Mouse (Mus musculus) heart, embryonic 13.5 days (tissue): ENCODE measurements at regions not wholly inside any gene's neighbourhood (a gene's known extent, or its start where the extent isn't known, plus 50 kb on each side); places are given as distances from the start of the nearest gene placed in this dataset.

Experiments
- ATAC-seq: fragments of 200-750 bp; cut with Nextera tagmentation; 2 replicates; pipeline ENCODE4 v1.8.0; 2017; ENCODE audit warnings: moderate TSS enrichment; ENCODE audit not compliant: insufficient number of reproducible peaks, low FRiP score, low TSS enrichment; ENCODE audit errors: extremely low read depth
- H3K27ac ChIP-seq: fragments of 300-500 bp; sonication (generic); replicated peaks from 2 replicates; pipeline ENCODE4 v1.5.1; 2015; ENCODE audit warnings: moderate library complexity, mild to moderate bottlenecking, inconsistent platforms
- H3K27me3 ChIP-seq: fragments of 300-500 bp; sonication (generic); replicated peaks from 2 replicates; pipeline ENCODE4 v1.6.1; 2015; ENCODE audit warnings: mild to moderate bottlenecking, inconsistent platforms
- H3K36me3 ChIP-seq: fragments of 300-500 bp; sonication (generic); 2 replicates; pipeline ENCODE4 v1.6.1; 2015; ENCODE audit warnings: mild to moderate bottlenecking, inconsistent platforms
- H3K4me1 ChIP-seq: fragments of 300-500 bp; sonication (generic); 2 replicates; pipeline ENCODE4 v1.6.1; 2015; ENCODE audit warnings: inconsistent platforms
- H3K4me2 ChIP-seq: fragments of 300-500 bp; sonication (generic); 2 replicates; pipeline ENCODE4 v1.6.1; 2015; ENCODE audit warnings: inconsistent platforms, mild to moderate bottlenecking, moderate library complexity
- H3K4me3 ChIP-seq: fragments of 300-500 bp; sonication (generic); 2 replicates; pipeline ENCODE4 v1.5.1; 2015; ENCODE audit warnings: moderate library complexity, mild to moderate bottlenecking, inconsistent platforms
- H3K9ac ChIP-seq: fragments of 300-500 bp; sonication (generic); 2 replicates; pipeline ENCODE4 v1.6.1; 2015; ENCODE audit warnings: inconsistent platforms, mild to moderate bottlenecking, moderate library complexity
- H3K9me3 ChIP-seq: fragments of 300-500 bp; sonication (generic); 2 replicates; pipeline ENCODE4 v1.6.1; 2016; ENCODE audit warnings: inconsistent platforms
- WGBS: fragments of 180-500 bp; shearing (Covaris S2); methylation state at CpG from one replicate; pipeline ENCODE4 v1.1.7; 2015; ENCODE audit warnings: mixed read lengths; 5-methylcytosine and 5-hydroxymethylcytosine counted together

DNA sequence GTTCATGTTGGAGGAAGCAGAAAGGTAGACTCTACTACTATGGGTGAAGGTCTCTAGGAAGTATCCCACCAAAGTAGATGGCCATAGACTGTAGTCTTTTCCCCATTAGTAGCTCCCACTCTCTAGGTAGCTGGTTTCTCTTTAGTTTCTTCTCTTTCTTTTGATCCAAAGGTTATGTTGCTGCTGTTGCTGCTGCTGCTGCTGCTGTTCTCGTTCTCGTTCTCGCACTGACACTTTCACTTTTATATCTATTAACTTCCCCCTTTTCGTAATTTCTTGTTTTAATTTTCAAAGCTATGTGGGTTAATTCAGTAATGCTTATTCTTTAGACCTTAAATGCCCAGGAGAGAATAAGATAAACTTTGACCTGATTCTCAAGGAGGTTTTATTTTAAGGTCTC, 58.3 kb downstream of the Tmem100 start:
- WGBS = 62% methylated on average over 4 of the region's 4 CpGs
- ATAC-seq = no peak

GRCm38 (mm10) chr11:90094052-90094451, 63.9 kb downstream of the Tmem100 start:
- Histone ChIP-seq H3K9ac (no peak overlapping the region), H3K4me3 (no peak overlapping the region), H3K36me3 (no peaks in the 10 kb centered on the region), H3K4me2 (no peak overlapping the region; the same call in 1 of the 2 replicates), H3K4me1 (peaks cover 25% of the 10 kb centered on the region), H3K27me3 (no peaks in the 10 kb centered on the region), H3K9me3 (no peaks in the 10 kb centered on the region), H3K27ac (peak overlapping the region; percentile 7; the same call in 1 of the 2 replicates)
- no peak for ATAC-seq
- 25% methylated on average over 7 of the region's 7 CpGs for WGBS

More for the DNA sequence above, 58.3 kb downstream of the Tmem100 start:
- no peak overlapping the region for H3K9ac ChIP-seq
- H3K27me3 ChIP-seq = no peaks in the 10 kb centered on the region
- no peaks in the 10 kb centered on the region for H3K36me3 ChIP-seq
- no peaks in the 10 kb centered on the region for H3K4me1 ChIP-seq
- no peak overlapping the region for H3K4me3 ChIP-seq
- no peak overlapping the region for H3K4me2 ChIP-seq
- H3K27ac ChIP-seq = no peak overlapping the region
- H3K9me3 ChIP-seq = no peaks in the 10 kb centered on the region

GRCm38 (mm10) chr11:90094700-90095355, 64.7 kb downstream of the Tmem100 start:
- no peak for ATAC-seq
- Histone ChIP-seq H3K4me1 (peaks cover 32% of the 10 kb centered on the region), H3K9me3 (no peaks in the 10 kb centered on the region), H3K4me2 (no peak overlapping the region), H3K36me3 (no peaks in the 10 kb centered on the region), H3K27ac (0 out of 2 replicates have a peak overlapping the region, but pooled peaks have one; percentile 7), H3K27me3 (no peaks in the 10 kb centered on the region), H3K4me3 (no peak overlapping the region), H3K9ac (no peak overlapping the region)
- 67% methylated on average over 7 of the region's 7 CpGs for WGBS

DNA sequence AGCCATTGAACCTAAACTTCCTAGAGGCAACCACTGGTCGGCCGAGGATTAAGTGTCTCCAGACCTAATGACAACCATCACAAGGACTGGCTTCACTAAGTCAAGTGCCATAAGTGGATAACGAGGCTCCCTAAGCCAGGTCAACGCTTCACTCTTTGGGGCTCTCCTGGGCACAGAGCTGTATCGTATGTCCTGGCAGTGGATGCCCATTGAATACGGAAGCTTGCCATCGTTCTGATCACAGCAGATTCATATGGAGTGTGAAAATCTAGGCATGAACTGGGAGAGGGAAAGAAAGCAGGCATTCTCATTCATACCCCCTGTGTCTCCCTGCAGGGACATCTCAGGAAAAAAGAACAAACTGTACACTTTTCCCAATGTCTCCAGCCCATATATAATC, 68.3 kb downstream of the Tmem100 start:
- H3K36me3 ChIP-seq = no peaks in the 10 kb centered on the region
- ATAC-seq = no peak
- H3K4me2 ChIP-seq = no peak overlapping the region
- H3K9ac ChIP-seq = no peak overlapping the region
- WGBS = 54% methylated on average over 7 of the region's 7 CpGs
- peaks cover 54% of the 10 kb centered on the region for H3K4me1 ChIP-seq
- H3K27ac ChIP-seq = no peak overlapping the region
- no peaks in the 10 kb centered on the region for H3K9me3 ChIP-seq
- H3K27me3 ChIP-seq = no peaks in the 10 kb centered on the region
- no peak overlapping the region for H3K4me3 ChIP-seq

DNA sequence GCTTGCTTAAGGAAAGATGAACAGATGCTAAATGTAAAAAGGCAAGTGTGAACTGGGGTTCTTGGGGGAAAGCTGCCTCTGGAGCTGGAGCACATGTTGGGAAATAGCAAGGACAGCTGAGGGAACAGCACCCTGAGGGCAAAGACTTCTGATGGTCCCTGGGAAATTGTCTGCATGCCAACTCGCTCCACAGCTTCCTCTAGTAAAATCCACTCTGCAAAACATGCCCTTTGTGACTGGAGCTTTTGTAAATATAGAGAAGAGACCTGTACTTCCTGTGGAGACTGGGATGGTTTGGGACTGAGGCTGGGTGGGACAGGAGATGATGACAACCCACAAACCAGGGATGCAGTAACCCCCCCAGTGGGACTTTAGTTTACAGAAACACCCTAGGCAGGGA, 69.0 kb downstream of the Tmem100 start:
- Histone ChIP-seq H3K9ac (no peak overlapping the region), H3K4me3 (no peak overlapping the region), H3K36me3 (no peaks in the 10 kb centered on the region), H3K9me3 (no peaks in the 10 kb centered on the region), H3K27me3 (no peaks in the 10 kb centered on the region), H3K27ac (0 out of 2 replicates have a peak overlapping the region, but pooled peaks have one; percentile 1), H3K4me1 (peaks cover 48% of the 10 kb centered on the region), H3K4me2 (no peak overlapping the region)
- no peak for ATAC-seq
- WGBS = 37% methylated on average over 1 of the region's 1 CpGs

GRCm38 (mm10) chr11:90100161-90100560, 70.0 kb downstream of the Tmem100 start:
- no peaks in the 10 kb centered on the region for H3K9me3 ChIP-seq
- H3K27ac ChIP-seq = no peak overlapping the region
- H3K27me3 ChIP-seq = no peaks in the 10 kb centered on the region
- no peak overlapping the region for H3K4me3 ChIP-seq
- H3K4me1 ChIP-seq = peaks cover 42% of the 10 kb centered on the region
- no peak for ATAC-seq
- 84% methylated on average over 2 of the region's 2 CpGs for WGBS
- H3K36me3 ChIP-seq = no peaks in the 10 kb centered on the region
- H3K9ac ChIP-seq = no peak overlapping the region
- H3K4me2 ChIP-seq = no peak overlapping the region

DNA sequence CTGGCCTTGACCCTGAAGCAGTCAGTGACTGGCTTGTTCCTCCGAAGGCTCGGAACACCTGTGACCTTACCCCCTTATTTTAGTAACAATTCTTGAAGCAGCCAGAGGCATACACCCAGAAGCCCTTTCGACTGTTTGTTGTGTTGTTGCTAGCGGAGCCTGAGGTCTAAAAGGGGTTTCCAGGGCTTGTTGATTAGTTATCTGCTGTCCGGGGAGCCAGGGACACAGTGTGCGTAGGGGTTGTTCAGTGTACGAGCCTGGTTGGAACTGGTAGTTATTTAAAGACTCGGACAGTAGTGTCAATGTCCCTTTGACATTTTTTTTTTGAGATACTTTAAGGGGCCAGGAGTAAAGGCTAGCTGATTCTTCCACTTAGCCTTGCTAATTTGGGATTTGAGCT, 71.1 kb downstream of the Tmem100 start:
- WGBS = 19% methylated on average over 8 of the region's 8 CpGs
- Histone ChIP-seq H3K27me3 (no peaks in the 10 kb centered on the region), H3K27ac (peak overlapping the region; percentile 60), H3K9me3 (no peaks in the 10 kb centered on the region), H3K4me2 (peak overlapping the region; percentile 28), H3K36me3 (no peaks in the 10 kb centered on the region), H3K4me1 (peaks cover 49% of the 10 kb centered on the region), H3K9ac (no peak overlapping the region), H3K4me3 (no peak overlapping the region)
- ATAC-seq = no peak; the same call in 1 of the 2 replicates

GRCm38 (mm10) chr11:90106063-90106798, 76.1 kb downstream of the Tmem100 start:
- H3K36me3 ChIP-seq = no peaks in the 10 kb centered on the region
- no peaks in the 10 kb centered on the region for H3K27me3 ChIP-seq
- ATAC-seq = no peak
- peak overlapping the region; percentile 39 for H3K27ac ChIP-seq
- no peaks in the 10 kb centered on the region for H3K9me3 ChIP-seq
- no peak overlapping the region for H3K4me3 ChIP-seq
- peaks cover 20% of the 10 kb centered on the region for H3K4me1 ChIP-seq
- WGBS = 39% methylated on average over 12 of the region's 12 CpGs
- no peak overlapping the region for H3K4me2 ChIP-seq
- no peak overlapping the region for H3K9ac ChIP-seq

DNA sequence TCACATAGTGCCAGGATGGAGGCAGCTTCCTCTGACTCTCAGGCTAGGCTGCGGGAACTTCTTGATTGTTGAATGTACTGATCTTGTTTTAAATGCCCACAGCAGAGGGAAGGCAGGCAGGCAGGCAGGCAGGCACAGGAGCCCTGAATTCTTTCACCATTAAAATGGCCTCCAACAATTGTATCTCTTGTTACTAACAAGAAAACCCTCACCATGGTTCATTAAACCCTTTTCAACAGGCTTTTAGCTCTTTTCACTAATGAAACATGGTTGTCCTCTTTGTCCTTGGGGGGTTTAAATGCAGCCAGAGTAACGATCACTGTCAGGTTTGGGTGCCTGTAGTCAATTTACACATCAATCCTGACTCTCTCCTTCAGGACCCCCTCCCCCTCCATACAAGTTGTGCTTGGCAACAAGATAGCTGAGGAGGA, 77.8 kb upstream of the Gm45716 start:
- no peaks in the 10 kb centered on the region for H3K9me3 ChIP-seq
- H3K4me3 ChIP-seq = no peak overlapping the region
- no peak overlapping the region for H3K4me2 ChIP-seq
- peaks cover 12% of the 10 kb centered on the region for H3K4me1 ChIP-seq
- no peak for ATAC-seq
- H3K27me3 ChIP-seq = no peaks in the 10 kb centered on the region
- no peaks in the 10 kb centered on the region for H3K36me3 ChIP-seq
- H3K27ac ChIP-seq = no peak overlapping the region
- WGBS = 47% methylated on average over 2 of the region's 2 CpGs
- no peak overlapping the region for H3K9ac ChIP-seq

DNA sequence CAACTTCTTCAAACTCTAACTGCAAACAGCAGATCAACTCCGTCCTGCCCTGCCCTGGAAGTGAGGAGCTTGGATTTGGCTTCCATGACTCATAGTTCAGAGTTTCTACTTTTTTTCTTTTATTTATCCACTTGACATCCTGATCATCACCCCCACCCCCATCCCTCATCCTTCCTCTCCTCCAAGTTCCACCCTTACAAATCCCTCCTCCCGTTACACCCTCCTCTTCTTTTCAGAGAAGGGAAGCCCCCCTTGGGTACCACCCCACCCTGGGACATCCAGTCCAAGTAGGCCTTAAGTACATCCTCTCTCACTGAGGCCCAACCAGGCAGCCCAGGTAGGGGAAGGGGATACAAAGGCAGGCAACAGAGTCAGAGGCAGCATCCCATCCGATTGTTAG, 77.3 kb upstream of the Gm45716 start:
- Histone ChIP-seq H3K4me3 (no peak overlapping the region), H3K27ac (no peak overlapping the region), H3K27me3 (no peaks in the 10 kb centered on the region), H3K9ac (no peak overlapping the region), H3K9me3 (no peaks in the 10 kb centered on the region), H3K36me3 (no peaks in the 10 kb centered on the region), H3K4me1 (peaks cover 12% of the 10 kb centered on the region), H3K4me2 (no peak overlapping the region)
- 78% methylated on average over 3 of the region's 3 CpGs for WGBS
- no peak for ATAC-seq

- WGBS = 73% methylated on average over 7 of the region's 7 CpGs
- H3K27ac ChIP-seq = no peak overlapping the region
- no peaks in the 10 kb centered on the region for H3K36me3 ChIP-seq
- H3K4me1 ChIP-seq = peaks cover 7% of the 10 kb centered on the region; the same call in 1 of the 2 replicates
- H3K4me3 ChIP-seq = no peak overlapping the region
- ATAC-seq = no peak
- no peaks in the 10 kb centered on the region for H3K27me3 ChIP-seq
- H3K4me2 ChIP-seq = no peak overlapping the region
- H3K9me3 ChIP-seq = no peaks in the 10 kb centered on the region
- H3K9ac ChIP-seq = no peak overlapping the region
Observed at GRCm38 (mm10) chr11:90112174-90112573, 75.3 kb upstream of the Gm45716 start.
